Mouse (Mus musculus) neural tube, embryonic 15.5 days (tissue): ENCODE data around the gene Map1b. TPM values are rescaled to one million over a fixed set of nuclear protein-coding genes. Genes with fewer than 3 reads are reported as not detected.
A peak's percentile ranks its signal among the peaks of the same experiment; 100 is the strongest.

Source experiments
- ATAC-seq: fragments of 200-750 bp; cut with Nextera tagmentation; 2 replicates; pipeline ENCODE4 v1.8.0; 2017; ENCODE audit warnings: mild to moderate bottlenecking, moderate TSS enrichment, moderate library complexity; ENCODE audit not compliant: low FRiP score
- H3K27ac ChIP-seq: fragments of 300-500 bp; sonication (generic); replicated peaks from 2 replicates; pipeline ENCODE4 v1.5.1; 2015; ENCODE audit warnings: mild to moderate bottlenecking, inconsistent platforms
- H3K27me3 ChIP-seq: fragments of 300-500 bp; sonication (generic); replicated peaks from 2 replicates; pipeline ENCODE4 v1.6.1; 2015; ENCODE audit warnings: inconsistent platforms
- H3K36me3 ChIP-seq: fragments of 300-500 bp; sonication (generic); 2 replicates; pipeline ENCODE4 v1.6.1; 2015; ENCODE audit warnings: inconsistent platforms
- H3K4me1 ChIP-seq: fragments of 300-500 bp; sonication (generic); 2 replicates; pipeline ENCODE4 v1.6.1; 2015; ENCODE audit warnings: inconsistent platforms
- H3K4me2 ChIP-seq: fragments of 300-500 bp; sonication (generic); 2 replicates; pipeline ENCODE4 v1.6.1; 2015; ENCODE audit warnings: inconsistent platforms, mild to moderate bottlenecking, moderate library complexity
- H3K4me3 ChIP-seq: fragments of 300-500 bp; sonication (generic); replicated peaks from 2 replicates; pipeline ENCODE4 v1.5.1; 2015; ENCODE audit warnings: mild to moderate bottlenecking, inconsistent platforms
- H3K9ac ChIP-seq: fragments of 300-500 bp; sonication (generic); replicated peaks from 2 replicates; pipeline ENCODE4 v1.6.1; 2015; ENCODE audit warnings: mild to moderate bottlenecking, inconsistent platforms
- H3K9me3 ChIP-seq: fragments of 300-500 bp; sonication (generic); replicated peaks from 2 replicates; pipeline ENCODE4 v1.6.1; 2016; ENCODE audit warnings: inconsistent platforms
- WGBS: fragments of 180-500 bp; shearing (Covaris S2); methylation state at CpG from one replicate; pipeline ENCODE4 v1.1.7; 2015; ENCODE audit warnings: mixed read lengths; 5-methylcytosine and 5-hydroxymethylcytosine counted together
- polyA plus RNA-seq: library from polyadenylated mRNA; unstranded; fragments of >200 nt; fragmentation: Nextera tagmentation; extraction: Ambion mirVana; gene quantifications from 2 replicates; pipeline ENCODE4 v1.2.1, GENCODE M21; 2015

Map1b gene
- polyA plus RNA-seq, 1 experiment from 2014 or later: 1,697 TPM

DNA sequence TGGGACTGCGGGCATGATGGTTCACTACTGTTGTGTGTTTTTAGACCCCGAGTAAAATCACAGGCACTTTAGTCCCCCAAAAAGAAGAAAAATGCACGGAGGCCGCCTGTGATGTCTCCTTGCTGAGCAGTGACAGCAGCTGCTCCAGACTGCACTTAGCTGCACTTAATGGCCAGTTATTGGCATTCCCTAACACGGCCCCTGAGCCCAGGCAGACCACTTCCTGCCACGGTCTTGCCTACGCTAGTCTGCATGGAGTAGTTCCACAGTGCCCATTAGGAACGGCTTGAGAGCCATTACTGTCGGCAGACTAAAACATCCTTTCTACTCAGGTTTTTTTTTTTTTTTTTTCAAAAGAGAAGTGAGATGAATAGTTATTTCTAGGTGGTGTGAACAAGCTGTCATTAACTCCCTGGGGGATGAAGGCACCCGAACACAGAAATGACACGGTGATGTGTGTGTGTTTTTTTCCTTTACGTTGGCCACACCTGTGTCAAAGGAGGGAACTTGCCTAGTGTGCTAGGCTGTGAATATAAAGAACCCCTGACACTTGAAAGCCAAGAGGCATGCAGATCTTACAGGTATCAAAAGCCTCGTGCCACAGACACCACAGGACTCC lies 14.1 kb downstream of the Map1b start:
- H3K27ac ChIP-seq: peak overlapping the region; percentile 61
- H3K27me3 ChIP-seq: no peaks in the 10 kb centered on the region
- H3K4me2 ChIP-seq: peak overlapping the region; percentile 30
- ATAC-seq: peak; percentile 49; the same call in 1 of the 2 replicates
- peaks cover 63% of the 10 kb centered on the region for H3K4me1 ChIP-seq
- H3K9ac ChIP-seq: 0 out of 2 replicates have a peak overlapping the region, but pooled peaks have one; percentile 17
- no peak overlapping the region for H3K4me3 ChIP-seq
- 23% methylated on average over 13 of the region's 13 CpGs for WGBS
- peaks cover 20% of the 10 kb centered on the region for H3K36me3 ChIP-seq
- H3K9me3 ChIP-seq: no peaks in the 10 kb centered on the region

- WGBS: 12% methylated on average over 7 of the region's 7 CpGs
- peaks cover 16% of the 10 kb centered on the region for H3K36me3 ChIP-seq
- H3K9ac ChIP-seq: no peak overlapping the region
- no peaks in the 10 kb centered on the region for H3K27me3 ChIP-seq
- no peak for ATAC-seq
- H3K27ac ChIP-seq: no peak overlapping the region; the same call in 1 of the 2 replicates
- peak overlapping the region; percentile 30 for H3K4me2 ChIP-seq
- H3K4me3 ChIP-seq: no peak overlapping the region
- peaks cover 60% of the 10 kb centered on the region for H3K4me1 ChIP-seq
- no peaks in the 10 kb centered on the region for H3K9me3 ChIP-seq
Observed at GRCm38 (mm10) chr13:99501393-99501792, 14.9 kb downstream of the Map1b start.

DNA sequence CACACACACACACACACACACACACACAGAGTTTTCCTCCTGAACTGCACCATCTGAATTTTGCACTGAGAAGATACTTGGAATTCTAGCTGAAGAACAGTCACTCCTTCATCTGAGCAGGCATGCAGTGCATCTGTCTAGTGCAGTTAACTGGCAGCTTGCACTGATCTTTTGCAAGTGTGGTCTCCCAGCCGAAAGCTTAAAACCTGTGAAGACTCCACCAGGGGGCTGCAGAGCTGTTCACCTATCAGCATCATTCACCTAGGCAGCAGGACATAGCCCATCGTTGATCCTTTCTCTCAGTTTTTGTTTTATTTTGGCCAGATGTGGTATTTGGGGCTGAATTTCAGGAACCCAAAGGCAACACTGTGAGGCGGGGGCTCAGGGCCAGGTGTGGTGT lies 15.7 kb downstream of the Map1b start:
- H3K9ac ChIP-seq: no peak overlapping the region
- no peaks in the 10 kb centered on the region for H3K9me3 ChIP-seq
- 65% methylated on average over 3 of the region's 3 CpGs for WGBS
- ATAC-seq: no peak
- H3K27me3 ChIP-seq: no peaks in the 10 kb centered on the region
- peaks cover 8% of the 10 kb centered on the region for H3K36me3 ChIP-seq
- H3K4me1 ChIP-seq: peaks cover 60% of the 10 kb centered on the region
- H3K4me2 ChIP-seq: no peak overlapping the region
- H3K27ac ChIP-seq: no peak overlapping the region
- H3K4me3 ChIP-seq: no peak overlapping the region

DNA sequence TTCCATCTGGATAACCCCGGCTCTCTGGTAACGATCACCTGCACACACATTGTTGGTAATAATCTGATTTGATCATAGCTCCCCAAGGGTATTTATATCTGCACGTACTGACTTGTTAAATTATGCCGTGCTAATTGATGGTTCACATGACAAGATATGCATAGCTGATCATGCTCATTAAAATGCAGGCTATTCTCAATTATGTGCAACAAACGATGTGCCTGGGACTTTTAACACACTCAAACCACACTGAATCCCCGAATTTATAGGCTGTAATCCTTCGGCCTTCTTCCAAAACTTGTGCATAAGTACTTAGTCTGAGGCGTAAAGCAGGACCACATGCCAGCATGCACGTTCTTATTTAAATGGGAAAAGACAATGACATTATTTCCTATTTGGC lies 16.6 kb downstream of the Map1b start:
- H3K4me1 ChIP-seq: peaks cover 61% of the 10 kb centered on the region
- H3K4me3 ChIP-seq: no peak overlapping the region
- no peaks in the 10 kb centered on the region for H3K27me3 ChIP-seq
- H3K9me3 ChIP-seq: no peaks in the 10 kb centered on the region
- no peak overlapping the region for H3K4me2 ChIP-seq
- WGBS: 34% methylated on average over 9 of the region's 9 CpGs
- H3K36me3 ChIP-seq: peaks cover under 1% of the 10 kb centered on the region; the same call in 1 of the 2 replicates
- no peak for ATAC-seq
- no peak overlapping the region for H3K27ac ChIP-seq
- H3K9ac ChIP-seq: no peak overlapping the region

DNA sequence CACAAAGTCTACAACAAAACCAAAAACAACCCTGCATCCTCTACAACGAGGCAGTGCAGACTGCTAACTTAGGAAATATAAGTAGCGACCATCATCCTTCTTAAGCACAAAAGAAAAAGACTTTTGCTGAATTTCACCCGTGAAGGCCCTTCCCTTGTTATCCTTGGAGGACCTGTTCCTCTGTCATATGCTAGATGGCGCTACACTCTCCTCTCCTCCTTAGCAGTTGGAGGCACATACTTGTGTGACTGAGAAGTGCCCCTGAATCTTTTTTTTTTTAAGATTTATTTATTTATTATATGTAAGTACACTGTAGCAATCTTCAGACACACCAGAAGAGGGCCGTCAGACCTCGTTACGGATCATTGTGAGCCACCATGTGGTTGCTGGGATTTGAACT lies 20.2 kb downstream of the Map1b start:
- Histone ChIP-seq H3K4me2 (no peak overlapping the region), H3K4me1 (peaks cover 63% of the 10 kb centered on the region), H3K4me3 (no peak overlapping the region), H3K27ac (no peak overlapping the region), H3K27me3 (no peaks in the 10 kb centered on the region), H3K36me3 (0 out of 2 replicates have a peak, but pooled peaks cover 2% of the 10 kb centered on the region), H3K9ac (no peak overlapping the region), H3K9me3 (no peaks in the 10 kb centered on the region)
- WGBS: 86% methylated on average over 7 of the region's 7 CpGs
- ATAC-seq: no peak

DNA sequence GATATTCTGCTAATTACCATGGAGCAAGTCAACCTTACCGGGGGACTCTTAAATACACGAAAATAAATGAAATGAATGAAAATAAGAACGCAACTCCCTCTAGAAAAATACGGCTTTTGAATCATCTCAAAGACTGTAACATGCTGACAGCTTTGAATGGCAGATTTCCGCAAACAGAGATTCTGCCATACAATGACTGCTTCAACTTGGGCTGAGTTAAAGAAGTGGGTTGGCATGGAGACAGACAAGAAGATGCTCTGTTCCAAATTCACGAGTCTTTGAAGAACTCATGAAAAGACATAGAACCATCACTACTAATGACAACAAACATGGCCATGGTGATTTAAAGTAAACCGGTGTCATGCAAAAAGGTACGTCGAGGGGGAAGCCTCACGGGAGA lies 21.9 kb downstream of the Map1b start:
- WGBS: 66% methylated on average over 10 of the region's 10 CpGs
- Histone ChIP-seq H3K9me3 (no peaks in the 10 kb centered on the region), H3K4me2 (no peak overlapping the region), H3K36me3 (peaks cover 4% of the 10 kb centered on the region; the same call in 1 of the 2 replicates), H3K4me3 (no peak overlapping the region), H3K9ac (no peak overlapping the region), H3K27me3 (no peaks in the 10 kb centered on the region), H3K4me1 (peaks cover 56% of the 10 kb centered on the region), H3K27ac (no peak overlapping the region)
- no peak for ATAC-seq

GRCm38 (mm10) chr13:99493304-99493904 lies 22.9 kb downstream of the Map1b start:
- Histone ChIP-seq H3K4me3 (no peak overlapping the region), H3K4me1 (peaks cover 59% of the 10 kb centered on the region), H3K36me3 (peaks cover 9% of the 10 kb centered on the region; the same call in 1 of the 2 replicates), H3K4me2 (no peak overlapping the region), H3K27me3 (no peaks in the 10 kb centered on the region), H3K9me3 (no peaks in the 10 kb centered on the region), H3K9ac (no peak overlapping the region), H3K27ac (peak overlapping the region; percentile 28; the same call in 1 of the 2 replicates)
- 38% methylated on average over 5 of the region's 5 CpGs for WGBS
- no peak for ATAC-seq

GRCm38 (mm10) chr13:99492619-99493303 lies 23.6 kb downstream of the Map1b start:
- H3K27ac ChIP-seq: no peak overlapping the region
- H3K27me3 ChIP-seq: no peaks in the 10 kb centered on the region
- 26% methylated on average over 7 of the region's 7 CpGs for WGBS
- H3K4me2 ChIP-seq: no peak overlapping the region
- H3K4me1 ChIP-seq: peaks cover 56% of the 10 kb centered on the region
- H3K36me3 ChIP-seq: peaks cover 11% of the 10 kb centered on the region; the same call in 1 of the 2 replicates
- H3K9me3 ChIP-seq: no peaks in the 10 kb centered on the region
- H3K4me3 ChIP-seq: no peak overlapping the region
- H3K9ac ChIP-seq: no peak overlapping the region
- peak; percentile 46 for ATAC-seq

DNA sequence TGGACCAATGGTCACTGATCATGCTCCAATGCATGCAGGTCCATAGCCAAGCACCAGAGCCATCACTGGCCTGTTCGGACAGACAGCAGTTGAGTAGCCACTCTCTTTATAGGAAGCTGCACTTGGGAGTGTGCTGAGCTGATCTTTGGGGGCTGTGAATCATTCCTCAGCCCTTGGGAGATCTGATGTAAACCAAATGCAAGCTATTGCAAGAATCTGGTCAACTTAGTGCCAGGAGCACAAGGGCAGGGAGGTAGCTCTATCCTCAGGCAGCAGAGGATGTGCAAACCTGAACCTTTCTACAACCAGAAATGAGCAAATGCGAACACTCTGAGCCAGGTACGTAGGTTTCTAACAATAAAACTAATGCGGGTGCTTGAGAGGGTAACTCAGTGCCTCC lies 26.3 kb downstream of the Map1b start:
- Histone ChIP-seq H3K27me3 (no peaks in the 10 kb centered on the region), H3K4me1 (peaks cover 61% of the 10 kb centered on the region), H3K36me3 (peaks cover 24% of the 10 kb centered on the region), H3K9ac (no peak overlapping the region), H3K4me3 (no peak overlapping the region), H3K9me3 (no peaks in the 10 kb centered on the region), H3K27ac (no peak overlapping the region), H3K4me2 (no peak overlapping the region)
- whole genome bisulfite sequencing: 97% methylated on average over 4 of the region's 4 CpGs
- no peak for ATAC-seq

DNA sequence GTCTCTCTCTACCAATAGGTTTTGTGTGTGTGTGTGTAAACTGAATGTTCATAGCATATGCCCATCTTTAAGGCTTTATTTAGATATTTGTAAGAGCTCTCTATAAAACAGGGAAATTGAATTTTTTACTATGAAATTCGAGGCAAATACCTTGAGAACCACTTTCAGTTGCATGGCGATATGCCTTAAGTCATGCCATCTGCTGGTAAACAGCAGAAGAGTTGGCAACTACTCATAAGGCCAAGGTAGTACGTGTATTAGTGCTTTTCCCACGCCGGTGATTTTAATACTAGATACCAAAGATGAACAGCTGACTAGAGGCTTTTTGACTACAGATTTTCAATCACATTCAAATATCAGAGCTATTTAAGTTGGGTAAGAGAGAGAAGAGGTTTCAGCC lies 27.2 kb downstream of the Map1b start:
- Histone ChIP-seq H3K36me3 (peaks cover 24% of the 10 kb centered on the region), H3K27me3 (no peaks in the 10 kb centered on the region), H3K4me3 (no peak overlapping the region), H3K4me2 (no peak overlapping the region), H3K27ac (no peak overlapping the region), H3K4me1 (peaks cover 59% of the 10 kb centered on the region), H3K9me3 (no peaks in the 10 kb centered on the region), H3K9ac (no peak overlapping the region)
- ATAC-seq: no peak
- WGBS: 85% methylated on average over 5 of the region's 5 CpGs

GRCm38 (mm10) chr13:99485861-99486260 lies 30.5 kb downstream of the Map1b start:
- Histone ChIP-seq H3K27ac (no peak overlapping the region), H3K4me2 (no peak overlapping the region), H3K9ac (no peak overlapping the region), H3K36me3 (peaks cover 22% of the 10 kb centered on the region), H3K4me1 (peaks cover 54% of the 10 kb centered on the region), H3K27me3 (no peaks in the 10 kb centered on the region), H3K9me3 (no peaks in the 10 kb centered on the region), H3K4me3 (no peak overlapping the region)
- 96% methylated on average over 9 of the region's 9 CpGs for WGBS
- ATAC-seq: no peak

DNA sequence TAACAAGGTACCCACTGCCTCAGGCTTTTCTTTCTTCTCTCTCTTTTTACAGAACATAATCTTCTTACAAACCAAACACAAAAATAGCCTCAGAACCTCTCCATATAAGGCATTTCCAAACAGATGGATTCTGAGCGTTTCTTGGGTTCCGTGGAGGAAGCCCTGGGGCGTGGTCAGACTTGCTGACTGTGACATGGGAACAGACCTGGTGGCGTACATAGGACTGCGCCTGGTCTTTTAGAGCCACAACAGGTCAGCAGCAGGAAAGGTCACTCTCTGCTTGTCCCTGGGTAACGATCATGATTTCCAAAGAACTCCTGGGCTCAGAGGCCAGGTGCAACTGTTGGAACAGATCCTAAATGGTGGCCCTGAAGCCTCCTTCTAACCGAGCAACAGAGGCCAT lies 31.0 kb downstream of the Map1b start:
- Histone ChIP-seq H3K9ac (no peak overlapping the region), H3K9me3 (no peaks in the 10 kb centered on the region), H3K4me3 (no peak overlapping the region), H3K4me1 (peaks cover 54% of the 10 kb centered on the region), H3K4me2 (no peak overlapping the region), H3K36me3 (peaks cover 22% of the 10 kb centered on the region), H3K27me3 (no peaks in the 10 kb centered on the region), H3K27ac (no peak overlapping the region)
- ATAC-seq: no peak
- 84% methylated on average over 7 of the region's 7 CpGs for WGBS
